Mouse (Mus musculus): Measurements from ENCODE around the gene Ptprn2.

- TF ChIP-seq CTCF (IDR thresholded peaks at IDR 0.05; ENCODE audit: control insufficient read depth, insufficient read depth, insufficient replicate concordance, low read depth, low read length) (no peak), POLR2A (IDR thresholded peaks at IDR 0.05; ENCODE audit: control insufficient read depth, low read depth, low read length) (no peak)
These were observed 687.5 kb downstream of the Ptprn2 start for GRCm38 (mm10) chr12:117172885-117173529.
